Mouse (Mus musculus): ENCODE results near the gene Efna2.

Efna2 gene

DNA sequence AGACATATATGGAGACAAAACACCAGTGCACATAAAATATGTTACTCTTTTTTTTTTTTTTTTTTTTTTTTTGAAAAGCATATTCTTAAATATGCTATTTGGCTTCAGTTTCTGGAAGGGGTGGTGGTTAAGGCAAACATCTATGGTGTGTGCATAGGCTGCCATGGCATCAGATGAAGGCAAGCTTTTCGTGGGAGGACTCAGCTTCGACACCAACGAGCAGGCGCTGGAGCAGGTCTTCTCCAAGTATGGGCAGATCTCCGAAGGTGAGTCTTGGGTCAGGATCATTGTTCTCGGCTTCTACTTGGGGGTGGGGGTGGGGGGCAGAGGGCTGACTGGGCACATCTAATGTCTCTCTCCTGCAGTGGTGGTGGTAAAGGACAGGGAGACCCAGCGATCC is 9.6 kb upstream of the Efna2 start:
- no peak for DNase-seq

GRCm38 (mm10) chr10:80170052-80170451 is 9.2 kb upstream of the Efna2 start:
- peak; percentile 24 for DNase-seq

- DNase-seq, result peak; percentile 33
Observed at GRCm38 (mm10) chr10:80170601-80171021, 8.7 kb upstream of the Efna2 start.

GRCm38 (mm10) chr10:80171252-80171651 is 8.0 kb upstream of the Efna2 start:
- DNase-seq, result no peak

DNA sequence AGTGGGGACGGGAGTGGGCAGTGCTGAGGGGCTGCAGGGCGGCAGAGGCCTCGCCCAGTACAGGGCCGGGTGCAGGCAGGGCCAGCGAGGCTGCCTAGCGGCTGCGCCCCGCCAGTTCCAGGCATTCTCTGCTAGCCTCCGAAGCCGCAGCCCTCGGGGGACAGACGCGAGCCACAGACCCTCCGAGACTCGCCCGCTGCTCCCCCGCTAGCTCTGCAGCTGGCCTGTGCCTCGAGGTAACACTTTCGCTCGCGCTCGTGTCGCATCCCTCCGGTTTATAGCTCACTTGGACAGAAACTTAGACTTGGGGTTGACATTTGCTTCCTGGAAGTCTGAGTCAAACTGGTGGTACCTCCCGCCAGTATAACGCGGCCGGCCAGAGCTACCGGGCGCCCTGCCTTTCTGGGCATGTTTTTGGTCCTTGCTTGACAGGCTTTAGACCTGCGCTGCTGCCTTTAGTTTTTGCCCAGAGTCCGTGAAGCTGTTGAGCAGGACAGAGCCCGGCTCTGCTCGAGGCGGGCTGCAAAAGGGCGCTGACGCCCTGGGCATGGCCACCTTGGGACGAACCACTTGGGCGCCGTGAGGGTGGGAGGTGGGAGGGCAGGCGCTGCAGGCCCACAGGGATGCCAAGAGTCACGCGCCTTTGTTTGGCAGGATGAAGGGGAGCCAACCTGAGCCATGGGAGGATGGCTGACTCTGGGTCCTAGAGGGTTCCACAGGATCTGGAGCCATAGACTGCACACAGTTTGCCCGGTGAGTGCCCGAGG is 7.3 kb upstream of the Efna2 start:
- peak; percentile 50 for DNase-seq

GRCm38 (mm10) chr10:80172527-80173292 is 6.6 kb upstream of the Efna2 start, which contains the start of gene 1600002K03Rik:
Gene 1600002K03Rik, plus strand, starts transcription at chr10:80172944.
- peak; percentile 94 for DNase-seq

GRCm38 (mm10) chr10:80173358-80173757 is 5.9 kb upstream of the Efna2 start:
- DNase-seq, result peak; percentile 45

DNA sequence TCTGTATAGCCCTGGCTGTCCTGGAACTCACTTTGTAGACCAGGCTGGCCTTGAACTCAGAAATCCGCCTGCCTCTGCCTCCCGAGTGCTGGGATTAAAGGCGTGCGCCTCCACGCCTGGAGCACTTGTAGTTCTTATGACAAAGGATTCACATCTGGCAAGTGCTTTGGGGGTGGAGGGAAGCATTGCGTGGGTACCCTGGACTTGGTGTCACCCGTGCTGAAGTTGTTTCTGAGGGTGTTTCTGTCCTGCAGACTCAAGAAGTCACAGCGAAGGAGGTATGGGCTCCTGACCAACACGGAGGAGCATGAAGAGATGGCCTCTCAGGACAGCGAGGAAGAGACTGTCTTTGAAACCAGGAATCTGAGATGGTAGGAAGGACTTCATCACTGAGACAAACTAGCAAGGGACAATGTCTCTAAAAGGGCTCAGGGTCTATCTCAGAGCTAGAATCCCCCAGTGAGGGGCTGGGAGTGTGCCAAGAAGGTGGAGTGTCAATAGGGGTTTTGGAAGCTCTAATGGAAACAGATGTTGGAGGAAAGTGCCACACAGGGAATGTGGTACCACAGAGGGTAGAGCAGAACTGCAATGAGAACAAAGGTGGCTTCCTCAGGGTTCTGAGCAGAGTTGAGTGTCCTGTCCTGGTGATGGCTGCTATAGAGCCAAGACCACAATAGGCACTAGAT is 5.2 kb upstream of the Efna2 start:
- DNase-seq, result peak; percentile 26

DNA sequence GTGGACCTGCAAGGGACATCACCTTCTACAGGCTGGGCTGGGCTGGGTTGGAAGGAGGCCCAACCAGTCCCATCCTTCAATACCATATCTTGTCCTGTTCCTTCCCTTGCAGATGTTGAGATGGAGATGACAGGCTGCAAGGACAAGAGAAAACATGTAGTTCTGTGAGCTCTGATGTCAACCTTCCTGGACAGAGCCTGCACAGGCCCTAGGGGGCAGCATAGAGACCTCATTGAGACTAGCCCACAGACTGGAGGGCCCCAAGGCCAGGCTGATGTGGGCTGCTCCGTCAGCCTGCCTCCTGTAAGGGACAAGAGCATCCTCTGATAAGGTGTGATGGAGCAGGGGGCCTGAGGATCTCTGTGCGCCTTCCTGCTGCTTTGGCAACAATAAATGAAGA is 4.6 kb upstream of the Efna2 start:
- DNase-seq, result peak; percentile 53

GRCm38 (mm10) chr10:80175536-80176269 is 3.6 kb upstream of the Efna2 start:
- DNase-seq, result peak; percentile 35

DNA sequence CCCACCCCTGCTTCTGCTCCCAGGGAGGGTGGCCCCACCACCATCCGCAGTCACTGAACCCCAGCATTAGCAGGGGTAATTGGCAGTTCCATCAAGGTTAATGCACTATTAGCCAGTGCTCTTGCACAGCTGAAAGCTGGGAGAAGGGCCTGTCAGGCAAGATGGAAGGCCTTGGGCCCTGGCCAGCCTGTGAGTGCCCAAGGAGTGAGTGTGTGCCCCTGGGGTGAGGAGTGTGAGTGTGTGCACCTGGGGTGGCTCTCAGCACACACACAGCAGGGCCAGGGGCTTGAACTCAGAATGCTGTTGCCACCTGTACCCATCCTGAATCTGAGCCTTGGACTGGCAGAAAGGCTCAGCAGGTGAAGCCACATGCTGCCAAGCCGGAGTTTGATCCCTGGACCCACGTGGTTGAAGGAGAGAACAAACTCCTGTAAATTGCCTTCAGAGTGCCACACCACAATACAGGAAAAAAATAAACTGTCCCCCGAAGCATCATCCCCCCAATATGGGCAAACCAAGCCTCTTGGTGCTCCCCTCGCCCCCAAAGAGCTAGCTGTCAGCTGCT is 2.9 kb upstream of the Efna2 start:
- peak; percentile 44 for DNase-seq

GRCm38 (mm10) chr10:80177441-80178279 is 1.6 kb upstream of the Efna2 start:
- no peak for DNase-seq

GRCm38 (mm10) chr10:80180288-80180687 is 1.0 kb downstream of the Efna2 start:
- DNase-seq, result no peak

DNA sequence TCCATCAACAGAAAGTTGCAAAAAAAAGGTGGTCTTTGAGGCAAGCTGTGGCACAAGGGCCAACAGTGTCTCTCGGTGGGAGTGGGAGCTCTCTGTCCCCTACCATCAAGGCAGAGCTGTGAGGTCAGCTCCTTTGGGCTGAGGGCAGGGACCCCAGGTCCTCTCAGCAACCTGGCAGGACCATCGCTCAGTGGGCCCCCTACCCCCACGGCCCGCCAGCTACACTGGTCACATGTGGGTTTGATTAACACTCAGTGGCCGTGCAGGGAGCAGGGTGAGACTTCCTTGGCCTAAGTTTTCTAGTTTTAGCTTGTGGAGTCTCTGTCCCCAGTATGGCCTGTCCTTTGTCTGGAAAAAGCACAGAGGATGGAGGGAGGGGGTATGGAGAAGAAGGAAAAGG is 1.5 kb downstream of the Efna2 start:
- DNase-seq, result no peak

DNA sequence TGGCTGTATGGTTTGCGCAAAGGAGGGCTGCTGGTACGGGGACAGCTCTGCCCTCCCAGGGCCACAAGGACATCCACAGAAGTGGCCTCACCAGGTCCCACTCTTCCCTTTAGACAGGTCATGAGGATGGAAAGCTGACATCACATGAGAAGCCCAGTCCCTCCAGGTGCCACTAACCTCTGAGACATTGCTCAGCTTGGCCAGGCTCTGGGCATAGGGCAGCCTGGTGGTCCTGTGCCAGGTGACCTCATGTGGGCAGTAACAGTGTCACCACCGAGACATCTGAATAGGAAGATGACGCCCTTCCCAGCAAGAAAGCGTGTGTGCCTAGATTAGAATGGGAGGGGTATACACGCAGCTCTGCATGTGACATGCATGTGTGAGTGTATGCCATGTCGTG is 3.3 kb downstream of the Efna2 start:
- DNase-seq, result no peak

DNA sequence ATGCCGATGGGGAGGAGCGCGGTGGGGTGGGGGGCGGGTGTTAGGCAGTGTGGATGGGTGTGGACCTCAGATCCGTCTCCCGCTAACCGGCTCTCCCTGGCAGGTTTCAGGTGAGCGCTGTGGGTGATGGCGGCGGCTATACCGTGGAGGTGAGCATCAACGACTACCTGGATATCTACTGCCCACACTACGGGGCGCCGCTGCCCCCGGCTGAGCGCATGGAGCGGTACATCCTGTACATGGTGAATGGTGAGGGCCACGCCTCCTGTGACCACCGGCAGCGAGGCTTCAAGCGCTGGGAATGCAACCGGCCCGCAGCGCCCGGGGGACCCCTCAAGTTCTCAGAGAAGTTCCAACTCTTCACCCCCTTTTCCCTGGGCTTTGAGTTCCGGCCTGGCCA is 7.4 kb downstream of the Efna2 start:
- DNase-seq, result no peak

DNA sequence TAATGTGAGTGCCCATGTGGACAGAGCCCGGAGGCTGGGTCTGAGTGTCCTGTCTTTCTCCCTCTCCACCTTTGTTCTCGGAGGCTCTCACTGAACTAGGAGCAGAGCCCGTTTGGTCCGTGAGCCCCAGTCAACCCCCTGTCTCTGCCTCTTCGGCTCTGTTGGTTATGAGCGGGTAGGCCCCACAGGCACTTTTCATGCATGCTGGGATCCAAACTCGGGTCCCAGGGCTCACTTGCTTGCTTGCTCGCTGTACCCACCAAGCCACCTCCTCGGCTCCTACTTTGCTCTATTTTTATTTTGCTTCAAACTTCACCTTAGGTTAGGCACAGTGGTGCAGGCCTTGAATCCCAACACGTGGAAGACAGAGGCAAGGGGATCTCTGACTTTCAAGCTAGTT is 8.5 kb downstream of the Efna2 start:
- DNase-seq, result no peak

DNA sequence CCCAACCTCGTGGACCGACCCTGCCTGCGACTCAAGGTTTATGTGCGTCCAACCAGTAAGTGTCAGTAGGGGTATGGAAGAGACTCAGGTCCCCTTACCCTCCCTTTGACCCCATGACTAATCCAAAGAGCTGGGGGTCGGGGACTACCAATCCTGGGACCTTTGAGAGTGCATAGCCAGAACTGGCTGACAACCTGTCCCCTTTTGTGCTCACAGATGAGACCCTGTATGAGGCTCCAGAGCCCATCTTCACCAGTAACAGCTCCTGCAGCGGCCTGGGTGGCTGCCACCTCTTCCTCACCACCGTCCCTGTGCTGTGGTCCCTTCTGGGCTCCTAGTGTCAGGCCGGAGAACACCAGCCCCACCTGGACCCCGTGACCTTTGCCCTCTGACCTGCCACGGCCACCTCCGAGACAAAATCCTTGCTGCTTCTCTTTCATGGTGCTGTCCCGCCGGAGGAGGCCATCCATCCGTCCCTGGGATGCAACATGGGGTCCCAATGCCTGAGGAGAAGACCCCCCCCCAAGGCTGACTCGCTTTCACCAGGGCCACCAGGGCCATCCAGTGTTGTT is 9.3 kb downstream of the Efna2 start:
- no peak for DNase-seq

DNA sequence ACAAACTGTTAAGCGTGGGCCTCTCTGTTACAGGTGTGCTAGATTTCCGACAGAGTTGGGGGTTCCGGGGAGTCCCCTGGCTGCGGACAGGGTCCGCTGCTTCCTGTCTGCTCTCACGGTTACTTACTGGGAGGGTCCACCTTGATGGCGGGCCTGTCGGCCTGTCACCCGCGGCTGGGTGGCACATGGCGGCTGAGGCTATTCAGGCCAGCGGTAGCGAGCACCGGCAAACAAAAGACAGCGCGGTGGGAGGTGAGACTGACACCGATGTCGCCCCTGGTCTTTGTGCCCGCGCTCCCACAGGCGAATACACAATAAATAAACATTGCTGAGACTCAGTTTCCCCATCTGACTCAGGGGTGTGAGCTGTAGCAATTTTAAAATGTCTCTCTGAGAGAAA is 10.7 kb downstream of the Efna2 start:
- DNase-seq, result no peak

GRCm38 (mm10) chr10:80190491-80191051 is 11.3 kb downstream of the Efna2 start:
- DNase-seq, result no peak

DNA sequence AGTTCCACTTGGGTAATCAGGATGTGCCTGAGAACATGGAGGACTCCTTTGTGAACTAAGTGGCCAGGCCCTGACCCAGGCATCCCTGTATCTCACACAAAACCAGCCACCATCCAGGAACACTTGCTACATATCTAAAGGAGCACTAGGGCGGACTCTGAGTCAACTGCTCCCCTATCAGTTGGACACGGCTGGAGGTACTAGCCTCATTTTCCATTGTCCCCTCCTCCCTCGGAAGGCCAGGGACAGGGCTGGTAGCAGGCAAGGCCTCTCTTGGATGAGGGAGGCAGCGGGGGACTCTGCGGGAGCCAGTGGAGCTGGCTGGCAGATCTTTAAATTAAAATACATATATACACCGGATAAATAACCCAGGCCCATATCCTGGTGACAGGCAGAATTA is 14.7 kb downstream of the Efna2 start:
- DNase-seq, result no peak
